Comparison of ENCODE assay signal across 25 mouse cellular contexts in genomic region chr6:66859391-66859790, GRCm38 (mm10). TPM values are rescaled to one million over a fixed set of nuclear protein-coding genes. Genes with fewer than 3 reads are reported as not detected.
DNase-seq lines count a peak whose midpoint lies in the region; ATAC-seq and TF ChIP-seq lines count a peak whose summit lies in the region.
"Had no signal": no experiment of that assay in that cellular context is flagged by ENCODE, and none has a peak within 500 bp of the region (broad histone marks: within the 10 kb centered on the region; RNA-seq: fewer than 3 reads in every experiment).

No protein-coding gene starts in this region.

- no peak overlapping the region for H3K4me2 ChIP-seq in intestine, embryonic 15.5 days (replicated peaks)
- H3K4me2 ChIP-seq in intestine, postnatal 0 days (replicated peaks; ENCODE audit: low read depth) = no peak overlapping the region
- H3K4me2 ChIP-seq: embryonic facial prominence, embryonic 12.5 days; forebrain, embryonic 15.5 days; heart, embryonic 11.5 days; heart, embryonic 15.5 days; hindbrain, embryonic 13.5 days had no signal

- POLR2A ChIA-PET in Patski (lab: Charles Lee) = no interaction called here

- 0 out of 2 replicates have a peak, but pooled peaks have one; percentile 49 for ATAC-seq in intestine, embryonic 15.5 days
- ATAC-seq in intestine, postnatal 0 days = no peak
- ATAC-seq in Patski = no peak
- ATAC-seq: CD4-positive, CD25-positive, alpha-beta regulatory T cell, adult 4 months; forebrain, embryonic 15.5 days had no signal

- H3K4me1 ChIP-seq in intestine, embryonic 15.5 days (replicated peaks) = no peaks in the 10 kb centered on the region
- H3K4me1 ChIP-seq in intestine, postnatal 0 days (replicated peaks; ENCODE audit: control insufficient read depth, insufficient read depth, low read length) = no peaks in the 10 kb centered on the region
- H3K4me1 ChIP-seq in small intestine, adult 2 months (ENCODE audit: control insufficient read depth, insufficient read depth, insufficient read length, low read length) = peaks cover 9% of the 10 kb centered on the region; the same call in 1 of the 2 replicates
- H3K4me1 ChIP-seq: embryonic facial prominence, embryonic 12.5 days; forebrain, embryonic 15.5 days; heart, embryonic 15.5 days; hindbrain, embryonic 13.5 days had no signal

- no peaks in the 10 kb centered on the region for H3K9me3 ChIP-seq in intestine, embryonic 15.5 days
- H3K9me3 ChIP-seq in intestine, postnatal 0 days (ENCODE audit: control insufficient read depth) = no peaks in the 10 kb centered on the region
- H3K9me3 ChIP-seq: embryonic facial prominence, embryonic 12.5 days; forebrain, embryonic 15.5 days; G1E; heart, embryonic 15.5 days; hindbrain, embryonic 13.5 days had no signal

- H3K27ac ChIP-seq in intestine, embryonic 15.5 days = no peak overlapping the region
- no peak overlapping the region for H3K27ac ChIP-seq in intestine, postnatal 0 days (ENCODE audit: low read depth, low read length)
- peak overlapping the region; percentile 57 for H3K27ac ChIP-seq in small intestine, adult 2 months (ENCODE audit: insufficient read depth, low read depth, low read length)
- H3K27ac ChIP-seq: embryonic facial prominence, embryonic 12.5 days; forebrain, embryonic 15.5 days; heart, embryonic 15.5 days; hindbrain, embryonic 13.5 days had no signal

- H3K27me3 ChIP-seq in intestine, embryonic 15.5 days (replicated peaks) = no peaks in the 10 kb centered on the region
- H3K27me3 ChIP-seq in intestine, postnatal 0 days (replicated peaks; ENCODE audit: control insufficient read depth, insufficient read depth, low read length) = no peaks in the 10 kb centered on the region
- H3K27me3 ChIP-seq in Patski = no peaks in the 10 kb centered on the region
- no peaks in the 10 kb centered on the region for H3K27me3 ChIP-seq in small intestine, adult 2 months (ENCODE audit: control insufficient read depth, insufficient read depth, low read length)
- H3K27me3 ChIP-seq: embryonic facial prominence, embryonic 12.5 days; forebrain, embryonic 15.5 days; heart, embryonic 15.5 days; hindbrain, embryonic 13.5 days had no signal

- no peak for TF ChIP-seq POLR2A in small intestine, adult 2 months (IDR thresholded peaks at IDR 0.05; ENCODE audit: low read depth, low read length)

- H3K4me3 ChIP-seq in intestine, embryonic 15.5 days (replicated peaks) = no peak overlapping the region
- H3K4me3 ChIP-seq in intestine, postnatal 0 days (ENCODE audit: low read depth, low read length) = no peak overlapping the region
- H3K4me3 ChIP-seq in small intestine, adult 2 months (ENCODE audit: low read depth, low read length) = no peak overlapping the region
- H3K4me3 ChIP-seq: embryonic facial prominence, embryonic 12.5 days; forebrain, embryonic 15.5 days; heart, embryonic 15.5 days; hindbrain, embryonic 13.5 days had no signal

- TF ChIP-seq CTCF in intestine, postnatal 0 days (IDR thresholded peaks at IDR 0.05; ENCODE audit: low read depth) = no peak
- TF ChIP-seq CTCF in Patski (IDR thresholded peaks at IDR 0.05) = no peak
- no peak for TF ChIP-seq CTCF in small intestine, adult 2 months (IDR thresholded peaks at IDR 0.05; ENCODE audit: extremely low read depth, insufficient read length, insufficient replicate concordance, low read depth, low read length)

- CTCF ChIA-PET in Patski (lab: Charles Lee) = no interaction called here

- no peak overlapping the region for H3K9ac ChIP-seq in intestine, embryonic 15.5 days
- no peak overlapping the region for H3K9ac ChIP-seq in intestine, postnatal 0 days (ENCODE audit: low read depth, low read length)
- H3K9ac ChIP-seq: embryonic facial prominence, embryonic 12.5 days; forebrain, embryonic 15.5 days; heart, embryonic 15.5 days; hindbrain, embryonic 13.5 days had no signal

- DNase-seq in kidney, adult 9 months = peak; percentile 89
- no peak for DNase-seq in kidney, postnatal 4 days
- DNase-seq in Patski (ENCODE audit: low read depth, low spot score) = peak; percentile 30
- no peak for DNase-seq in right cerebral cortex, postnatal 14 days
- DNase-seq: adrenal gland, postnatal 14 days; B cell, adult 2 months; cerebellum, adult 11-12 months; cerebellum, adult 9-10 months; cerebellum, postnatal 25 days; gastrocnemius, postnatal 10 days; heart, adult 18-20 months; heart, postnatal 14 days had no signal

- in situ Hi-C loops in Patski (cut with MboI; ENCODE audit: low pct_unique_long_range_greater_than_20kb) = no loop called here

- no peaks in the 10 kb centered on the region for H3K36me3 ChIP-seq in intestine, embryonic 15.5 days
- no peaks in the 10 kb centered on the region for H3K36me3 ChIP-seq in intestine, postnatal 0 days (ENCODE audit: control insufficient read depth, insufficient read depth)
- H3K36me3 ChIP-seq in small intestine, adult 2 months (ENCODE audit: control insufficient read depth, insufficient read depth, low read length) = no peaks in the 10 kb centered on the region
- H3K36me3 ChIP-seq: embryonic facial prominence, embryonic 12.5 days; forebrain, embryonic 15.5 days; G1E; heart, embryonic 15.5 days; hindbrain, embryonic 13.5 days had no signal

RNA-seq across cellular contexts. Expression of gene Gng12, which starts 36.8 kb away (rescaled TPM):
- polyA plus RNA-seq in intestine, embryonic 15.5 days (2015; fragmentation: Nextera tagmentation; extraction: Ambion mirVana) = 144 and 147 TPM in 2 replicates
- 265 and 271 TPM in 2 replicates for polyA plus RNA-seq in intestine, postnatal 0 days (2015; fragmentation: Nextera tagmentation; extraction: Ambion mirVana)
- polyA plus RNA-seq in Patski (2021) = 169 TPM
- polyA plus RNA-seq in small intestine, adult 2 months (2012; rRNA removed) = 31.3 and 73.9 TPM in 2 replicates
- polyA plus RNA-seq: G1E had no signal

RNA-seq across cellular contexts. Expression of gene Vmn1r39, which starts 49.0 kb away (rescaled TPM):
- polyA plus RNA-seq in intestine, embryonic 15.5 days (2015; fragmentation: Nextera tagmentation; extraction: Ambion mirVana) = not detected in 2 replicates
- polyA plus RNA-seq in intestine, postnatal 0 days (2015; fragmentation: Nextera tagmentation; extraction: Ambion mirVana) = not detected in 2 replicates
- 0.03 TPM for polyA plus RNA-seq in Patski (2021)
- polyA plus RNA-seq in small intestine, adult 2 months (2012; rRNA removed) = not detected in 2 replicates
- polyA plus RNA-seq: CD4-positive, CD25-positive, alpha-beta regulatory T cell, adult 4 months; cortical plate, adult 2 months; embryonic facial prominence, embryonic 12.5 days; forebrain, embryonic 11.5 days; forebrain, embryonic 15.5 days; frontal cortex, adult 2 months; G1E; heart, embryonic 11.5 days; heart, embryonic 15.5 days; hindbrain, embryonic 13.5 days had no signal

Comparison
In these comparisons a context has a peak if more than half of its experiments do, and no peak if none do; other contexts are left out.
1. DNase-seq: peak in kidney, adult 9 months (single experiment) and Patski (single experiment); none in kidney, postnatal 4 days (0 of 2) and right cerebral cortex, postnatal 14 days (single experiment).